Mouse (Mus musculus): ENCODE measurements around the gene Nasp.

GRCm38 (mm10) chr4:116669291-116669690, 41.5 kb upstream of the Nasp start:
- no peak for TF ChIP-seq EP300 (IDR thresholded peaks at IDR 0.05; ENCODE audit: low read depth)
- TF ChIP-seq CTCF (IDR thresholded peaks at IDR 0.05; ENCODE audit: low read depth): peak; percentile 28; the same call in 1 of the 2 replicates
